Mouse (Mus musculus) ES-E14 (cell line): ENCODE measurements around the gene Fancc. TPM values are rescaled to one million over a fixed set of nuclear protein-coding genes. Genes with fewer than 3 reads are reported as not detected.
A peak's percentile ranks its signal among the peaks of the same experiment; 100 is the strongest.
"Not testable (repeated sequence)": the region's sequence is repeated elsewhere in the genome, so short reads cannot be mapped to it uniquely, and the experiment has no call there.

Experiments used
- DNase-seq: peaks from one replicate; pipeline ENCODE4 v3.0.0-alpha.2; 2013; ENCODE audit warnings: low read depth, low spot score
- H3K27ac ChIP-seq: 2 replicates; pipeline ENCODE4 v1.5.1; 2012; ENCODE audit warnings: low read depth, mild to moderate bottlenecking, low read length, moderate library complexity, mixed read lengths; ENCODE audit not compliant: poor library complexity, insufficient read depth, severe bottlenecking
- H3K36me3 ChIP-seq: 2 replicates; pipeline ENCODE4 v1.6.1; 2012; ENCODE audit warnings: mild to moderate bottlenecking, low read length, moderate library complexity, mixed read lengths; ENCODE audit not compliant: control insufficient read depth, poor library complexity, insufficient read depth, severe bottlenecking
- H3K4me1 ChIP-seq, 2 experiments: fragments of 150-350 bp in 1 of 2; sonication (generic) in 1 of 2; 2 replicates each; pipeline ENCODE4 v1.6.1; 2012; ENCODE audit warnings: low read length in 2 of 2, mild to moderate bottlenecking in 1 of 2, mixed read lengths in 1 of 2; ENCODE audit not compliant: control insufficient read depth in 2 of 2, insufficient read depth in 2 of 2, poor library complexity in 1 of 2
- H3K4me3 ChIP-seq, 2 experiments: fragments of 150-350 bp in 1 of 2; sonication (generic) in 1 of 2; 2 replicates each; pipeline ENCODE4 v1.5.1; 2012; ENCODE audit warnings: low read length in 2 of 2, low read depth in 1 of 2, mild to moderate bottlenecking in 1 of 2, mixed read lengths in 1 of 2; ENCODE audit not compliant: insufficient read depth in 1 of 2, poor library complexity in 1 of 2, severe bottlenecking in 1 of 2
- H3K9ac ChIP-seq: 2 replicates; pipeline ENCODE4 v1.6.1; 2012; ENCODE audit warnings: low read depth, mild to moderate bottlenecking, low read length, mixed read lengths; ENCODE audit not compliant: poor library complexity, insufficient read depth, severe bottlenecking
- H3K9me3 ChIP-seq: fragments of 150-350 bp; sonication (generic); 2 replicates; pipeline ENCODE4 v1.6.1; 2012; ENCODE audit warnings: low read depth, mild to moderate bottlenecking, low read length; ENCODE audit not compliant: control insufficient read depth, insufficient read depth
- CHD2 ChIP-seq: IDR thresholded peaks from 2 replicates; pipeline ENCODE4 v1.6.1; 2014; ENCODE audit warnings: mild to moderate bottlenecking, low read depth, low read length, inconsistent platforms
- HCFC1 ChIP-seq: IDR thresholded peaks from 2 replicates; pipeline ENCODE4 v1.6.1; 2012; ENCODE audit warnings: low read length, inconsistent platforms, borderline replicate concordance; ENCODE audit not compliant: insufficient read depth
- MAFK ChIP-seq: IDR thresholded peaks from 2 replicates; pipeline ENCODE4 v1.6.1; 2014; ENCODE audit warnings: mild to moderate bottlenecking, low read depth, low read length, inconsistent platforms; ENCODE audit not compliant: insufficient read depth
- ZC3H11A ChIP-seq: IDR thresholded peaks from 2 replicates; pipeline ENCODE4 v1.6.1; 2012; ENCODE audit warnings: low read depth, mild to moderate bottlenecking, inconsistent platforms, low read length, borderline replicate concordance
- ZNF384 ChIP-seq: IDR thresholded peaks from 2 replicates; pipeline ENCODE4 v1.6.1; 2012; ENCODE audit warnings: low read depth, low read length, inconsistent platforms
- in situ Hi-C, 2 experiments: fragments of 600-800 bp; cut with MboI; formaldehyde crosslinking; loops; one replicate each; pipeline ENCODE4 v1.15.1; 2025; ENCODE audit warnings: low sequenced_read_pairs in 2 of 2, inconsistent platforms in 1 of 2; ENCODE audit not compliant: unreplicated experiment in 2 of 2
- total RNA-seq: library from RNA; depleted of rRNA; stranded (reverse); fragments of 300-350 nt; gene quantifications from 2 replicates; pipeline ENCODE4 v1.2.3, GENCODE M21; 2012

Gene Fancc
- total RNA-seq, 1 experiment, result 9.4 TPM

DNA sequence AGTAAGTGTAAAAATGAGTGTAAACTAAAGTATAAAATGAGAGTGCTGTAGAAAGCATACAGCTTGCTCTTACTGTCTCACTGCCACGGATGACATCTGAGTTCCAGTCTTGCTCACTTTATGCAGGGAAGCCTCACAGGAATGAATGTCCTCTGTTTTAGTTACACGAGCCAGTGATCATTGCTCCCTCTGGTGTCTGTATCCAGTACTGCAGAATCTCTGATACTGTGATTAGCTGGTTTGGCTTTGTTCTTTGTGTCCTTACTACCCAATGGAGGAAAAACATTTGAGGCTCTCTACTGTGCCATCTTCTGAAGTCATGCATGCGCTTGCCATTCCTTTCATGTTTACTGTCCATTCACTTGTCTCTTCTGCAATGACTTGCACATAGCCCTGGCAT, 140.5 kb downstream of the Fancc start:
- H3K9ac ChIP-seq, result no peak overlapping the region
- peak; percentile 88 for DNase-seq
- in situ Hi-C loops, result no loop called here
- no peaks in the 10 kb centered on the region for H3K9me3 ChIP-seq
- H3K4me3 ChIP-seq, result no peak overlapping the region; a peak in 1 of 4 replicates
- peaks cover 8 to 17% of the 10 kb centered on the region in 2 experiments; a peak in 3 of 4 replicates for H3K4me1 ChIP-seq
- H3K27ac ChIP-seq, result no peak overlapping the region
- TF ChIP-seq HCFC1, result no peak
- TF ChIP-seq ZC3H11A, result peak; percentile 60; the same call in 1 of the 2 replicates
- H3K36me3 ChIP-seq, result no peaks in the 10 kb centered on the region

DNA sequence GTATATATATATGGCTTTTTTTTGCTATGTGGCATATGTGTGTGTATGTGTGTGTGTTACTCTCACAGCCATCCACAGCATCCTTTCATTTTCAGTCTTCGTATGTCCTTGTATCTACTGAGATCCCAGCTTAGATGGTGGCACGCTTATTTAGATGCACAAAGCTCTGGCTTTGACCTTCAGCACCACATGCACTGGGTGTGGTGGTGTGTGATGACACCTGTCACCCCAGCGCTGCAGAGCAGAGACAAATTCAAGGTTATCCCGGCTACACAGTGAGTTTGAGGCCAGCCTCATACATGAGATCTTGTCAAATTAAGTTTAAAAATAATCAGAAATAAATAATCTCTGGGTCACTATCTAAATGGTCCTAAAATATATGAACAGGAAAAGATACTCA, 141.0 kb downstream of the Fancc start:
- peaks cover 11 to 18% of the 10 kb centered on the region in 2 experiments; a peak in 3 of 4 replicates for H3K4me1 ChIP-seq
- no peak for DNase-seq
- H3K4me3 ChIP-seq, result no peak overlapping the region; a peak in 1 of 4 replicates
- peak overlapping the region; percentile 38; the same call in 1 of the 2 replicates for H3K9ac ChIP-seq
- no peak for TF ChIP-seq HCFC1
- no peak; the same call in 1 of the 2 replicates for TF ChIP-seq ZNF384
- TF ChIP-seq ZC3H11A, result no peak
- no peak for TF ChIP-seq MAFK
- no peak for TF ChIP-seq CHD2
- H3K9me3 ChIP-seq, result no peaks in the 10 kb centered on the region
- no peaks in the 10 kb centered on the region for H3K36me3 ChIP-seq
- H3K27ac ChIP-seq, result no peak overlapping the region
- in situ Hi-C loops, result no loop called here

DNA sequence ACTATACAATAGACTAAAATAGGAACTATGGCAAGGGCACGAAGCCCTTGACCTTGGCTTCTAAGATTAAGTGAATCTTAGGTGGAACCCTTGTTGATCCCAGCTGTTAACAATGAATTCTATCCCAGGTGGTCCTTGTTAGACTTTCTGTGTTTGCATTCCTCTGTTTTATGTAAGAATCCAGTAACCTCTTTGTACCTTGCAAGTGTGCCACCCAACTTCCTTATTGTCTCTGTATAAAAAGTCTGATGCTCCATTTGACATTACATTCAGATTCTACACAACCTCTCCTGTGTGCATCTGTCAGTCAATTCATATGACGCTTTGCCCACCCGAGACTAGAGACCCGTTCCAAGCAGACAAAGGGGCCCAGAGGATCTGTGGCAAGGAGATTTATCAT, 143.8 kb downstream of the Fancc start:
- peak; percentile 38 for DNase-seq
- H3K4me3 ChIP-seq, H3K9ac ChIP-seq, H3K36me3 ChIP-seq, H3K27ac ChIP-seq, in situ Hi-C loops, H3K9me3 ChIP-seq: not testable (repeated sequence)
- peaks cover 11 to 19% of the 10 kb centered on the region in 2 experiments; a peak in 3 of 4 replicates for H3K4me1 ChIP-seq

DNA sequence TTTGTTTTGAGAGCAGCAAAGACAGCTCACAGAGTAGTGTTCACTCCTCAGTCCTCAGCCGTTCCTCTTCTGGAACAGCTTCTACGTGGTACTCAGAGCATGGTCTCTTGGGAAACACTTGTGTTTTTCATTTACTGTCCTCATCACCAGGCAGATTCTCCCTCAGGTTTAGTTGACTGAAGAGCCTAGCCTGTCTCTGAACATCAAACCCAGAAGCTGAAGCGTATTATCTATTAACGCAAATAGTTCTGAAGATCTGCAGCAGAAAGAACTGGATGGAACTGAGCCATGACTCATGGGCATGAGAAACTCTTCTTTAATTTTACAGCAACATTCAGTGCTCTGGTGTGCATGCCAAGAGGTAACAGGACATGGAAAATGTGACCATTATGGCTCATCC, 147.0 kb downstream of the Fancc start:
- H3K9me3 ChIP-seq, result no peaks in the 10 kb centered on the region
- H3K9ac ChIP-seq, result no peak overlapping the region
- peaks cover 9 to 14% of the 10 kb centered on the region in 2 experiments; a peak in 3 of 4 replicates for H3K4me1 ChIP-seq
- H3K4me3 ChIP-seq, result no peak overlapping the region
- no peaks in the 10 kb centered on the region for H3K36me3 ChIP-seq
- H3K27ac ChIP-seq, result no peak overlapping the region
- no peak for DNase-seq
- no peak for TF ChIP-seq ZNF384
- TF ChIP-seq CHD2, result no peak
- no peak for TF ChIP-seq HCFC1
- TF ChIP-seq MAFK, result no peak
- no peak for TF ChIP-seq ZC3H11A
- in situ Hi-C loops, result no loop called here

GRCm38 (mm10) chr13:63347639-63348038, 149.4 kb downstream of the Fancc start:
- H3K4me3 ChIP-seq, result no peak overlapping the region
- H3K27ac ChIP-seq, result no peak overlapping the region
- DNase-seq, result no peak
- H3K36me3 ChIP-seq, result no peaks in the 10 kb centered on the region
- in situ Hi-C loops, result loop anchor here in 1 of 2 experiments (25.0 kb wide), 1 partner anchor 310 kb away; no protein-coding TSS in a partner anchor
- TF ChIP-seq HCFC1 (no peak), CHD2 (no peak), MAFK (no peak), ZNF384 (no peak), ZC3H11A (no peak)
- H3K9me3 ChIP-seq, result no peaks in the 10 kb centered on the region
- H3K4me1 ChIP-seq, result peaks cover 2 to 6% of the 10 kb centered on the region in 2 experiments; a peak in 1 of 4 replicates
- no peak overlapping the region for H3K9ac ChIP-seq
